Mouse (Mus musculus): ENCODE measurements at regions not wholly inside any gene's neighbourhood (a gene's known extent, or its start where the extent isn't known, plus 50 kb on each side); places are given as distances from the start of the nearest gene placed in this dataset.

DNA sequence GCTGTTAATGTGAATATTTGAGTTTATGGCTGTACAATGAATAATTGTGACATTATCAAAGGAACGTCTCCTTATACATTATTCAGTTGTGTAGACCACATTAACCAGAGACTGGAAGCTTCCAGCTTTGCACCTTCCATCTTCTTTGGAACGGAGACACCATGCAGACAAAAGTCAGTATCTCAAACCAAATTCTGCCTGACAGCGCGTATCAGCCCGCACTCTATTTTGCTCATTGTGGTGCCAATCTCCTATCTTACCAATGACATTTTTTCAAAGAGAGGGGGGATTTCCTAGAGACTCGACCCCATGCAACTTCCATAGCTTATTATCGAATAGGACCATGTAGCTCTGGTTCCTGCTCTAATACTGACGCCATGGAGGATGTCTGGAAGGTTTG is 69.9 kb upstream of the Tmco5 start:
- no peak for DNase-seq

DNA sequence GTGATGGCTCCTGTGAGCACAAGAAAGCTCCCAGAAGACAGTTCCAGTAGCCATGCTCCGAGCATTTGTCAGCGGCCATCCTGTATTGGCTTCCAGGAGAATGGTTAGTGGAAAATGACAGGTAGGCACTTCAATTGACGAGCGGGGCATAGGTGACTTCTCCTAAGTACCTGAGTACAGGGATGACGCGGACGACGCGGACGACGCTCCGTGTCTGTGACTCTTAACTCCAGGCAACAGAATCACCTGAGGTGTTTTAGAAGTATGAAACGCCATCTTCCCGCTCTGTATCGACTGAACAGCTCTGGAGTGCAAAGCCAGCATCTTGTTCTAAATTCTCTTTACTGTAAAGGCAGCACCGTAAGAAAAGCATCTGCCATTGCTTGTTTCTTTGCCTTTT is 68.4 kb upstream of the Tmco5 start:
- DNase-seq = no peak

DNA sequence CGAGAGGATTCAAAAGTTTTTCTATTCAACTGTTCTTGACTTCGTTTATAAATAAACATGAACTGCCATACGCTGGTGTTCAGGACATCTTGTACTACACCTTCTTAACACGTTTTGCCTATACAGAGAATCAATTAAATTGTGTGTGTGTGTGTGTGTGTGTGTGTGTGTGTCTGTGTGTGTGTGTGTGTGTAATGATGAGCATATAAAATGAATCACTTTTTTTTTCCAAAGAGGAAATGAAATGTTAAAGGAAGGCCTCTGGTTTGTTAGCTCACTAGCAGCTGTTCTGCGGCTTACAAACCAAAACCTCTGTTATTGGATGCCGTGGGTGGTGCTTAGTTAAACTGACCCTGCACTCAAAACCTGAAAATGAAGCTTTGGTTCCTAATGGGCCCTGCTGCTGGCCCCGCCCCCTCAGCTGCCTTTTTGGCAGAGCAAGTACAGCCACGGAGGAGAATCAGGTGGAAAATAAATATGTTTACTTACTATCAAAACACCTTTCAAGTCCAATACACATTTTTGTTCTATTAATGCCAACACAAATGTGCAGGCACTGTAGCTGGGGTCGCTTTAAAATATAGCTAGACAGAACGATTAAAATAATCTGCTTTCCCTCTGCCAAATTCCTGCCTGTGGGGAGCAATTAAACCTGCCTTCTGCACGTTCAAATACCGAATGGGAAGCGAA is 65.5 kb upstream of the Tmco5 start:
- DNase-seq = peak; percentile 26 to 44

DNA sequence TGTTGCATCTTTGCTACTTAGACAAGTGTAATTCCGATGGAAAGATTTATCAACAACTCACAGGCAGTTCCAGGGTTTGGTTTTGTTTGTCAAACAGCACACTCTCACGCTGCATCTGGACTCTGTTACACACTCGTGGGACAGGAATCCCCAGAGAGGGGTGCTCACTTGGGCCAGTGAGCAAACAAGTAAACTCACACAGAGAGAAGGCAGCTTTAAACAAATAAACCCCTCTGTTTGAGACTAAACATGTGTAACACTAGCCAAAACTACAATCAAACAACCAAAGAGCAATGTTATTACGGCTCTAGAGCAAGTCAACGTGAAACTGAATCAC is 65.0 kb upstream of the Tmco5 start:
- no peak for DNase-seq

DNA sequence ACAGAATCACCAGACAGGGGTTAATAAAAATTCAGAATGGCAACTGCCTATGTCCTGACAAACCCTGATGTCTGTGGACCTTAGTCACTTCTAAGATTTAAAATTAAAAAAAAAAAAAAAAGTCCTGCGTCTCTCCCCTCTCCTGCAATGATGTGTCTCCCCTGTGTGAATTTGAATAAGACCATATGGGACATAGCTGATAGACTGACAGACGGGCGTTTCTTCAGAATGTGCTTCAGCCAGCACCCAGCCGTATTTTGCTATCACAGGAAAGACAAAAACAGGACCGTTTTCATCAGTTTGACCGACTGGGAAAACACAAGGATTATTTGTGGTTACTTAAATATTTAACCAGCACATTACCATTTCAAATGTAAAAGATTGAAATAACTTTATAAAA is 61.4 kb upstream of the Tmco5 start:
- no peak for DNase-seq

DNA sequence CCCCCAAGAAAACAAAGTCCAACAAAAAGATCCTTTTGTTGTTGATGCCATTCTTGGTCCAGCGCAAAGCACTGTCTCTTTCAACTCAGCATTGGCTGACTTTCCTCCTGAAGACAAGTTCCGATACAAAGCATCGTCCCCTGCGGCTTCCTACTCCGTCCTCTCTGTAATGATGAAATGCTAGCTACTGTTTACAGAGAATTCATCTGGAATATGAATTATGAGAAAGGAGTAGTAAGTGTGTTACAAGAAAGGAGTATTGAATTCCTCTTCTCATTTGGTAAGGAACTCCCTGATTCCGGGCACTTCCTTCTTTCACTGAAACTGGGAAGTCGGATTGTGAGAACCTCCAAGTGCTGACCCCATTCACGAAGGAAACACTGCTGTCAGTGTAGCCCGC is 60.9 kb upstream of the Tmco5 start:
- no peak for DNase-seq

DNA sequence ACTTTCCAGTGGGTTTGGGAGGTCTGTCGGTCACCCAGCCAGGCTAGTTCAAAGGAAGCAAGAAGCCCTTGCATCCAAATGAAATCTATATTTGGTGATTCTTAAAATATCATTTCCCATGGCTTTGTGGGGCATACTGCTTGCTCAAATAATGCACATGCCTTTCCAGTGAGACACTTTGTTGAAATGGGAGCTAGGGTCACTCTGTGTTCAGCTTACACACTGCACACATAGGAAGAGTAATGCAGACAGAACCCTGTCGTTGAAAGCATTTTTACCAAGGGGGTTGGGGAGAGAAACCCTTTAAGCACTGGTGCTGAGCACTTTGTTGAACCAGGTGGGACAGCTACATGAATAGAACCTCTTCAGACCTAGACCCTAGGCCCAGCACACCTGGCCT is 59.9 kb upstream of the Tmco5 start:
- DNase-seq = no peak

DNA sequence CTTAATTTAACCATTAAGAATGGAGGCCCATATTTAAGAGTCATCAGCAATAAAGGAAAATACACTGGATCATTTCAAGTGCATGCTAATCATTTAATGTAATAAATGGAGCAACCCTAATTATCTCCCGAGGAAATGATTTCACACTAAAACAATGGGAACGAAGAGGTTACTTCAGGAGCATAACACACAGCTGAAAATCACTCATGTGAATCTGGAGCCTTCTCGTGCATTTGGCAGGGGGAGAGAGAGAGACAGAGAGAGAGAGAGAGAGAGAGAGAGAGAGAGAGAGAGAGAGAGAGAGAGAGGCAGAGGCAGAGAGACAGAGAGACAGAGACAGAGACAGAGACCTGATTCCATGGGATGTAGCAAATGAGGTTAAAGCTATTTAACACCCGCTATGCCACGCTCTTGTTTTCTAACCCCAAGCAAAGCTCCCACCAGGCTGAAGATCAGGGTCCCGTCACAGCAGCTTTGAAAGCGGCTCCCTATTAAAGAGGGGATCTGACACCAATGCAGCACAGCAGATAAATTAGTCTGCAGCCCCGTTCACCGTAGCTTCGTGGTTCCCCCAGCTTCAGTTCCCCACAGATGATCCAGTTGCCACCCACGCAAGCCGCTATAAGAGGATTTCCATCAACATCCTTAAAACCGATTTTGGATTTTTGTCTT is 59.3 kb upstream of the Tmco5 start:
- DNase-seq = no peak

DNA sequence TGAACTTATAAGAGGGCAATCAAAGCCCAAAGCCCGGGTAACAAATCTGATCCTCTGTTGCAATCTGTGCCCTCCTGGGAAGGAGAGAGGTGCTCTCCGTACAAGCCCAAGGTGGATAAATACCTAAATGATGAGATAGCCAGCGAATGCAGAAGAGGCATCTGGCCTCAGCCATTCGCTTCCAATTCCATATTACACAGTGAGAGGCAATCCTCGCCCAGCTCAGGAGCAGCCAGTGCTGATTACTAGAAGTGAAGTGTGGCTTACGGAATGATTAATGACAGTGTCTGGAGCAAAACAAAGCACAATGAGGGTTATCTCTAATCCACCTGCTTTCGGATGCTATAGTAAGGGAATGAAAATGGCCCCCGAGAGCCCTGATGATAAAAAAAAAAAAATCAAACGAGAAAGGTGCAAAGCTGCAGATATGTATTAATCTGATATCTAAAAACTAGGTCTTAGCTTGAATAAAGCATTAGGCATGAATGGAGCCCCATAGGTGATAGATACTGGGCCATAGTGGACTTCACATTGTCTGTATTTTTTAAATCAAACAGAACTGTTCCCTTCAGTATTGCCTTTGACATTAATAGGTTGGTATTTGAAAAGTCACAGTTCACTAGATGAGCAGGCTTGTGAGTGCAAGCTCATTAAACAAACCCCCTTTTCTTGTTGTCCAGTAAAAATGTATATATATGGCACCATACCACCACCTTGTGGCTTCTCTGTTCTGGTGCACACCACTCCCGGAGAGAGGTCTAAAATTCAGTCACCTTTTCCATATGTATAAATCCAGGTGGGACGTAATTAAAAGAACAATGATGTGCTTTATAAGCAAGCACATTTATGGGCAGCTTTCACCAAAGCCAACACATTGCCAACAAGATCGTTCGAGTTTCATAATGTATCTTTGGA is 57.4 kb upstream of the Tmco5 start:
- DNase-seq = peak in 1 of 2 experiments; percentile 10
